Mouse (Mus musculus) embryonic facial prominence, embryonic 12.5 days (tissue): ENCODE measurements around the gene Sh3glb2. TPM values are rescaled to one million over a fixed set of nuclear protein-coding genes. Genes with fewer than 3 reads are reported as not detected.

Source experiments
- ATAC-seq: fragments of 200-750 bp; cut with Nextera tagmentation; 2 replicates; pipeline ENCODE4 v1.8.0; 2017; ENCODE audit not compliant: insufficient number of reproducible peaks, insufficient read depth, low FRiP score, low TSS enrichment
- H3K27ac ChIP-seq: fragments of 300-500 bp; sonication (generic); 2 replicates; pipeline ENCODE4 v1.5.1; 2016; ENCODE audit warnings: mild to moderate bottlenecking
- H3K27me3 ChIP-seq: fragments of 300-500 bp; sonication (generic); 2 replicates; pipeline ENCODE4 v1.6.1; 2016; ENCODE audit warnings: mild to moderate bottlenecking, moderate library complexity
- H3K36me3 ChIP-seq: fragments of 300-500 bp; sonication (generic); 2 replicates; pipeline ENCODE4 v1.6.1; 2016; ENCODE audit warnings: mild to moderate bottlenecking
- H3K4me1 ChIP-seq: fragments of 300-500 bp; sonication (generic); 2 replicates; pipeline ENCODE4 v1.6.1; 2016
- H3K4me2 ChIP-seq: fragments of 300-500 bp; sonication (generic); replicated peaks from 2 replicates; pipeline ENCODE4 v1.6.1; 2016; ENCODE audit warnings: mild to moderate bottlenecking, moderate library complexity
- H3K4me3 ChIP-seq: fragments of 300-500 bp; sonication (generic); 2 replicates; pipeline ENCODE4 v1.5.1; 2016; ENCODE audit warnings: mild to moderate bottlenecking
- H3K9ac ChIP-seq: fragments of 300-500 bp; sonication (generic); 2 replicates; pipeline ENCODE4 v1.6.1; 2016; ENCODE audit warnings: mild to moderate bottlenecking, moderate library complexity
- H3K9me3 ChIP-seq: fragments of 300-500 bp; sonication (generic); 2 replicates; pipeline ENCODE4 v1.6.1; 2016; ENCODE audit warnings: mild to moderate bottlenecking, moderate library complexity
- WGBS: fragments of 180-500 bp; shearing (Covaris S2); methylation state at CpG from one replicate; pipeline ENCODE4 v1.1.7; 2016; 5-methylcytosine and 5-hydroxymethylcytosine counted together
- polyA plus RNA-seq: library from polyadenylated mRNA; unstranded; fragments of >200 nt; fragmentation: Nextera tagmentation; extraction: Ambion mirVana; gene quantifications from 2 replicates; pipeline ENCODE4 v1.2.1, GENCODE M21; 2016

Sh3glb2 gene
- 89.7 and 96.9 TPM in 2 replicates for polyA plus RNA-seq

- peak within 1 kb of the TSS; percentile 65 for H3K27ac ChIP-seq
- peak within 1 kb of the TSS; percentile 87 for H3K9ac ChIP-seq
- no peaks in the 10 kb centered on the region for H3K9me3 ChIP-seq
- ATAC-seq: peak; percentile 62
- H3K4me3 ChIP-seq: peak within 1 kb of the TSS; percentile 79
- H3K4me2 ChIP-seq: peak within 1 kb of the TSS; percentile 93
- 3% methylated on average over 73 of the region's 73 CpGs for WGBS
- H3K27me3 ChIP-seq: no peaks in the 10 kb centered on the region
- H3K36me3 ChIP-seq: peaks cover 7% of the 10 kb centered on the region
- H3K4me1 ChIP-seq: peaks cover 23% of the 10 kb centered on the region
Observed at GRCm38 (mm10) chr2:30358533-30359531, at the start of gene Sh3glb2. Gene Sh3glb2, minus strand, starts transcription at chr2:30359337.

DNA sequence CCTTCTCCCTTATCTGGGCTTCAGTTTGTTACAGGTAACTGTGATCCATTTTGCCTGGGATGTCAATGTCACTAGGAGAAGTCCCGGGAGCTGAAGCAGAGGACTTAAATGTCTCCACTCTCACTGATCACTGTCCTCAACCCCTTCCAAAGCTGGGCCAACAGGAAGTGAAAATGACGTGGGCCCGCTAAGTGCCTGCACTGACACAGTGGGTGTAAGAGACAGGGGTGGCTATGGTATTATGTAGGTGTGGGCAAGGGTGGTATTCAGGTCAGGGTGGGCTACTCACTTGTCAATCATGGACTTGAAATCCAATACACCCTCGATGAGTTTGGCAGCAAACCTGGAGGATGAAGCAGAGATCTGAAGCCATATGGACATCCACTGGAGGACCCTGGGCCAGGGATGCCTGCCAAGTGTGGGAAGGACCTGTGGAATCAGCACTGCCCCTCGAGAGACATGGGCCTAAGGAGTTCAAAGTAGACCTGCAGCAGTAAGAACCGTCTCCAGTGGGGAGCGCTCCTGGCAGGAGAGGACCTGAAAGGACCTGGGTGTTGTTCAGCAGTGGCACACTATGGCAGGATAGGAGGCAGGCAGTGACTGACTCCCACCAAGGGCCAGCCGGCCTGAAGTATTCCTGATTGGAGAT, 49.4 kb upstream of the Sh3glb2 start:
- Histone ChIP-seq H3K36me3 (peaks cover 31% of the 10 kb centered on the region), H3K4me3 (no peak overlapping the region), H3K27me3 (no peaks in the 10 kb centered on the region), H3K9me3 (no peaks in the 10 kb centered on the region), H3K27ac (no peak overlapping the region), H3K4me1 (no peaks in the 10 kb centered on the region), H3K9ac (no peak overlapping the region), H3K4me2 (no peak overlapping the region)
- WGBS: 85% methylated on average over 8 of the region's 8 CpGs
- no peak for ATAC-seq

DNA sequence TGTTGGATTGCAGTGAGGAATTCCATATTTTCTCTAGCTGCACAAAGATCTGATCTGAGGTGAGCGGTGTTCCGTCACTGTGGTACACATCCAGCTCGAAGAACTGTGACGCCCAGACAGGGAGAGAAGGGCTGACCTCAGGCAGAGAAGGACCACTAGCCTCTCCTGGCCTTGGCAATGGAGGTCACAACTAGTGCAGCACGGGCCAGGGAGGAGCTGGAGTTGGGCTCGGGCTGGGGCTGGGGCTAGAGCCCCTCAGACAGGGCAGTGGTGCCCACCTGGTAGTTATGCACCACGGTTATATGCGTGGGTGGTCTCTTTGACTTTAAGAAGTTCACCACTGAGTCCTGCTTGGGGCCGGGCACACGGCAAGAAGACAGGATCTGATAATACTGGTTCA, 48.6 kb upstream of the Sh3glb2 start:
- Histone ChIP-seq H3K9ac (no peak overlapping the region), H3K4me1 (no peaks in the 10 kb centered on the region), H3K27me3 (no peaks in the 10 kb centered on the region), H3K27ac (no peak overlapping the region), H3K4me2 (no peak overlapping the region), H3K9me3 (no peaks in the 10 kb centered on the region), H3K4me3 (no peak overlapping the region), H3K36me3 (peaks cover 37% of the 10 kb centered on the region)
- ATAC-seq: no peak
- 91% methylated on average over 10 of the region's 10 CpGs for WGBS

DNA sequence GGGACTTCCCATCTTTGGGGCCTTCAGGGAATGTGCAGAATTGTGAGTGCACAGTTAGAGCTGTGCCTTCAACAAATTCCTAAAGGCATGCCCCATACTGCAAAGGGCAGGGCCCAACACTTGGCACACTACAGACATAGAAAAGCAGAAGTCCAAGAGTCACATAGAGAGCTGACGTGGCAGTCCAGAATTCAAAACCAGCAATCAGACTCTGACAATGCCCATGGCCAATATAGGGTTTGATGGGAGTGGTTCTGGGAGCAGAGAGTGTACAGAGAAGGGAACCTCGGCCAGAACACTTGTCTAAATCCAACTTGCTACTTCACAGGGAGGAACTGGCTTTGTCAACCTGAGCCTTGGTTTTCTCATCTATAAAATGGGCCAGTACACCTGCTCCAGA, 48.1 kb upstream of the Sh3glb2 start:
- no peaks in the 10 kb centered on the region for H3K27me3 ChIP-seq
- no peak overlapping the region for H3K27ac ChIP-seq
- H3K4me1 ChIP-seq: no peaks in the 10 kb centered on the region
- WGBS: 81% methylated on average over 2 of the region's 2 CpGs
- no peak overlapping the region for H3K4me3 ChIP-seq
- H3K9me3 ChIP-seq: no peaks in the 10 kb centered on the region
- ATAC-seq: no peak
- no peak overlapping the region for H3K4me2 ChIP-seq
- no peak overlapping the region for H3K9ac ChIP-seq
- H3K36me3 ChIP-seq: peaks cover 43% of the 10 kb centered on the region

DNA sequence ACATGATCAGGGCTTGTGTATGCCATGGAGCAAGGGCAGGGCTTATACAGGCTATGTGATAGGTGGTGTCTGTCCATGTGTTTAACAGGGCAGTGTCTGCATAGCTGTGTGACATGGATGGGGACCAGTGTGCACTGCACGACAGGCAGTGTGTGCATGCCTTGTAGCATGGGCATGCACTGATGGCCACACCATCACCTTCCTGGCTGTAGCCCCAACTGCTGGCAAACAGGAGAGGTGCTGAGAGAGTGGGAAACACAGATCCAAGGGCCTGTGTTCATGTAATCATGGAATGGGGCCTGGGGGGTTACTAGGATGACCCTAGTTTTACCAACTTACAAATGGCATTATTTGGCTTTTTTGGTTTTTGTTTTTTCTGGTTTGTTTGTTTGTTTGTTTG, 44.7 kb upstream of the Sh3glb2 start:
- WGBS: 90% methylated on average over 1 of the region's 1 CpGs
- Histone ChIP-seq H3K27ac (no peak overlapping the region), H3K9me3 (no peaks in the 10 kb centered on the region), H3K36me3 (peaks cover 53% of the 10 kb centered on the region), H3K4me2 (no peak overlapping the region), H3K27me3 (no peaks in the 10 kb centered on the region), H3K4me1 (no peaks in the 10 kb centered on the region), H3K4me3 (no peak overlapping the region), H3K9ac (no peak overlapping the region)
- no peak for ATAC-seq

DNA sequence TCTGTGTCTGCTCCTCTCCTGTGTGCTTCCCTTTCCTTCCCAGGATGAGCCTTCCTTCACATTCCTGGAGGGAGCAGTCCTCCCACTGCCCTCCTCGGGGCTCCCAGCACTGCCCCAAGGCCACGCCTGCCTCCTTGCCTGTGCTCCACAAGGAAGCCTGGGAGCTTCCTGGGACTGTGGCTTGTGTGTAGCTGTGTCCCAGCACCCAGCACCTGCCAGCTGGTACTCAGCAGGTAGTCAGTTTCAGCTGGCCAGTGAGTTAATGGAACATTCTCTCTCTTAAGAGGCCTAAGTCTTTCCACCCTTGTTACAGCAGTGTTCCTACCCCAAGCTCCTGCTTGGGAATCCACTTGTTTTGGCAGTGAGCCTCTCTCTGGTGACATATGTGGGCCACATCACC, 43.7 kb upstream of the Sh3glb2 start:
- Histone ChIP-seq H3K36me3 (peaks cover 63% of the 10 kb centered on the region), H3K4me3 (no peak overlapping the region), H3K27ac (no peak overlapping the region), H3K4me2 (no peak overlapping the region), H3K27me3 (no peaks in the 10 kb centered on the region), H3K9me3 (no peaks in the 10 kb centered on the region), H3K9ac (no peak overlapping the region), H3K4me1 (no peaks in the 10 kb centered on the region)
- WGBS: 68% methylated on average over 2 of the region's 2 CpGs
- ATAC-seq: no peak

DNA sequence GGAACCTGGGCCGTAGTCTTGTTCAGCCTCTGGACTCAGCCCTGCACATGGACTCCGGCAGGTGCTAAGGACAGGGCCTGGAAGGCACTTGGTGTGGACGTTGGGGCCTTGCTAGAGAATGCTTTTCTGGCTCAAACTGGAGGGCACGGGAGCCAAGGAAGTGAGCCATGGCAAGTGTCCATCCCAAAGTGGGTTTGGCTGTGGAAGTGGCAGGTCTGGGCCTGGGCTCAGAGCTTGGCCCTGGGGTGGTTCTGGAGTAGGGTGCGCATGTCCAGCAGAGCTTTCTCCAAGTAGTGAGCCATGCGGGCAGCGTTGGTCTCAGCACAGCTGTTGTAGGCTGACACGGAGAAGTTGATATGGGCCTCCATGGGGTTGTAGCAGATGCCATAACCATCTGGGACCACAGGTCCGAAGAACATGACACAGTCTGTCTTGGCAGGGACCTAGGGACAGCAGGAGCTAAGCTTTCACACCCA, 43.3 kb upstream of the Sh3glb2 start:
- Histone ChIP-seq H3K9ac (no peak overlapping the region), H3K9me3 (no peaks in the 10 kb centered on the region), H3K27me3 (no peaks in the 10 kb centered on the region), H3K27ac (no peak overlapping the region), H3K4me3 (no peak overlapping the region), H3K4me2 (no peak overlapping the region), H3K4me1 (no peaks in the 10 kb centered on the region), H3K36me3 (peaks cover 67% of the 10 kb centered on the region)
- ATAC-seq: no peak
- WGBS: 88% methylated on average over 9 of the region's 9 CpGs

DNA sequence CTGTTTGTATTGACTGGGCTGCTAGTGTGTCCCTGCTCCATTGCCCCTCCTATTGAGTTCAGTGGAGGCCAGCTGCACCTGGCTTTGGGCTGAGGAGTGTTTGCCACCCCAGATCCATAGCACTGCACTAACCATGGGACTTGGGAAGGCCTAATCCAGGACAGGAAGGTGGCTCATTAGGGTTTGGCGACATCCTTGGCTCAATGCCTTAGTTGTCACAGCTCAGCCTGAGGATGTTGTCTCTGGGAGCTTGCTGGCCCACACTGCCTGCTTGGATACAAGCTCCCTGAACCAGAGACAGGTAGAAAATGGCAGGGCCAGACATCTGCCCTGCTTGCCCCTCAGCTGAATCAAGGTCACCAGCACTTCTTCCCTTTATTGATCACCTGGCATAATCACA, 42.4 kb upstream of the Sh3glb2 start:
- no peak for ATAC-seq
- H3K9ac ChIP-seq: no peak overlapping the region
- WGBS: 77% methylated on average over 1 of the region's 1 CpGs
- H3K36me3 ChIP-seq: peaks cover 73% of the 10 kb centered on the region
- no peak overlapping the region for H3K4me3 ChIP-seq
- no peaks in the 10 kb centered on the region for H3K27me3 ChIP-seq
- H3K4me2 ChIP-seq: no peak overlapping the region
- no peak overlapping the region for H3K27ac ChIP-seq
- no peaks in the 10 kb centered on the region for H3K4me1 ChIP-seq
- no peaks in the 10 kb centered on the region for H3K9me3 ChIP-seq

- Histone ChIP-seq H3K27ac (peak overlapping the region; percentile 7), H3K9ac (no peak overlapping the region), H3K36me3 (peaks cover 66% of the 10 kb centered on the region), H3K4me1 (no peaks in the 10 kb centered on the region), H3K9me3 (no peaks in the 10 kb centered on the region), H3K4me2 (no peak overlapping the region), H3K27me3 (no peaks in the 10 kb centered on the region), H3K4me3 (no peak overlapping the region)
- ATAC-seq: no peak
- WGBS: 46% methylated on average over 20 of the region's 20 CpGs
Observed at GRCm38 (mm10) chr2:30399191-30400171, 40.3 kb upstream of the Sh3glb2 start.

- Histone ChIP-seq H3K27ac (no peak overlapping the region), H3K9me3 (no peaks in the 10 kb centered on the region), H3K36me3 (peaks cover 63% of the 10 kb centered on the region), H3K4me3 (no peak overlapping the region), H3K27me3 (no peaks in the 10 kb centered on the region), H3K4me1 (peaks cover 8% of the 10 kb centered on the region), H3K4me2 (no peak overlapping the region), H3K9ac (no peak overlapping the region)
- WGBS: 76% methylated on average over 10 of the region's 10 CpGs
- no peak for ATAC-seq
Observed at GRCm38 (mm10) chr2:30397986-30398512, 38.9 kb upstream of the Sh3glb2 start.

DNA sequence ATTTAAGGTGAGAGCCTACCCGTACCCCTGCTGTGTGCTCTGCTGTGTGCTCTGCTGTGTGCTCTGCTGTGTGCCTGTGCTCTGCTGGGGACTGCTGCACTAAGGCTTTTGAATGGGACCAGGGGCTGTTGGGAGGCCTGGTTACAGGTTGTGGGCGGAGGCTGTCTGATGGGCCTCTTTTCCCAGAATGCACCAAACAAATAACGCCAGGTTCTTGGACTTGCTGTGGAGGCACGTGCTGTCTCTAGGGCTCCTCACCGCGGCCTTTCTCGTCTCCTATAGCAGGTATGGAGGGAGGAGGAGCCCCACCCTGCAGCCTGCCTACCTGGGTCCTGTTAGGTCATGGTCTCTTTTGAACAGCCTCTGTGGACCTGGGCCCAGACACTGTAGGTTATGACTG, 37.1 kb upstream of the Sh3glb2 start:
- peaks cover 9% of the 10 kb centered on the region for H3K4me1 ChIP-seq
- no peaks in the 10 kb centered on the region for H3K27me3 ChIP-seq
- no peaks in the 10 kb centered on the region for H3K9me3 ChIP-seq
- peaks cover 45% of the 10 kb centered on the region for H3K36me3 ChIP-seq
- ATAC-seq: no peak
- WGBS: 86% methylated on average over 7 of the region's 7 CpGs
- H3K4me3 ChIP-seq: no peak overlapping the region
- H3K4me2 ChIP-seq: no peak overlapping the region
- H3K9ac ChIP-seq: no peak overlapping the region
- H3K27ac ChIP-seq: no peak overlapping the region
